Mouse (Mus musculus) liver, adult 2 months (tissue): Measurements from ENCODE around the gene Syce3.

Experiments used
- CTCF ChIP-seq: fragments of 200-500 bp; IDR thresholded peaks from 2 replicates; pipeline ENCODE4 v1.5.1; 2011; ENCODE audit warnings: low read depth, low read length, control low read depth
- POLR2A ChIP-seq: fragments of 200-500 bp; IDR thresholded peaks from 2 replicates; pipeline ENCODE4 v1.6.1; 2011; ENCODE audit warnings: low read length, control low read depth; ENCODE audit not compliant: insufficient read depth; ENCODE audit errors: extremely low read depth

DNA sequence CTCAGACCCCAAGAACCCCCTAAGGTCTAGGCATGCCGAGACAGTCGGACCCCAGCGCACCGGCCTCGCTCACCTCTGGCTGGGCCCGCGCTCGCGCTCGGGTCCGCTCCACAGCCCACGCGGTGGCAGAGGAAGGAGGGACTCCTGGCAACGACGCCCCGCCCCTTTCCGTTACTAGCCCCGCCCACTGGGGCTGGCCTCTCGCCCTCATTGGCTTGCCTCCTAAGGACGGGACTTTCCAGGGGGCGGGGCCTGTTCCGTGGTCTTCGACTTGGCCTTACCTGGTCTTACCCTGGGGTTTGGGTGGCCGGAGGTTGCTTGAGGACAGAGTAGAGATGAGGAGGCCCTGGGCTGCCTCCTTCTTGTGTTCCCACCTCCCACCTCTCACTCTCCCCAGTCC, at the start of gene Syce3:
- TF ChIP-seq CTCF: no peak
- no peak for TF ChIP-seq POLR2A
